Mouse (Mus musculus): ENCODE data around the gene Mrpl2.

The Mrpl2 gene

GRCm38 (mm10) chr17:46645561-46646321 is at the start of gene Mrpl2, which contains the start of gene Klc4:
Gene Mrpl2, plus strand, starts transcription at chr17:46646229.
Gene Klc4, minus strand, starts transcription at chr17:46646022.
- DNase-seq, result peak; percentile 97 to 98

- DNase-seq, result no peak
These were observed 48.1 kb upstream of the Mrpl2 start for GRCm38 (mm10) chr17:46597956-46598355.

GRCm38 (mm10) chr17:46598963-46599362 is 47.1 kb upstream of the Mrpl2 start:
- DNase-seq, result no peak

- no peak for DNase-seq
These were observed 45.5 kb upstream of the Mrpl2 start for GRCm38 (mm10) chr17:46600569-46600968.

GRCm38 (mm10) chr17:46602212-46602611 is 43.8 kb upstream of the Mrpl2 start:
- DNase-seq, result no peak

- DNase-seq, result no peak
These were observed 42.8 kb upstream of the Mrpl2 start for GRCm38 (mm10) chr17:46603229-46603628.

- no peak for DNase-seq
These were observed 40.9 kb upstream of the Mrpl2 start for GRCm38 (mm10) chr17:46605126-46605525.

GRCm38 (mm10) chr17:46605987-46606386 is 40.0 kb upstream of the Mrpl2 start:
- no peak for DNase-seq

GRCm38 (mm10) chr17:46609721-46610514 is 36.1 kb upstream of the Mrpl2 start:
- DNase-seq, result no peak

GRCm38 (mm10) chr17:46611316-46611715 is 34.7 kb upstream of the Mrpl2 start:
- no peak for DNase-seq

- DNase-seq, result no peak
These were observed 33.8 kb upstream of the Mrpl2 start for GRCm38 (mm10) chr17:46612189-46612588.

- no peak for DNase-seq
These were observed 33.2 kb upstream of the Mrpl2 start for GRCm38 (mm10) chr17:46612820-46613219.

- DNase-seq, result no peak
These were observed 32.8 kb upstream of the Mrpl2 start for GRCm38 (mm10) chr17:46613229-46613628.

- DNase-seq, result no peak
These were observed 28.2 kb upstream of the Mrpl2 start for GRCm38 (mm10) chr17:46617799-46618198.

- no peak for DNase-seq
These were observed 27.6 kb upstream of the Mrpl2 start for GRCm38 (mm10) chr17:46618394-46618768.

- no peak for DNase-seq
These were observed 27.0 kb upstream of the Mrpl2 start for GRCm38 (mm10) chr17:46618769-46619682.

- no peak for DNase-seq
These were observed 26.2 kb upstream of the Mrpl2 start for GRCm38 (mm10) chr17:46619683-46620357.

- DNase-seq, result no peak
These were observed 24.7 kb upstream of the Mrpl2 start for GRCm38 (mm10) chr17:46621324-46621723.

- DNase-seq, result no peak
These were observed 23.8 kb upstream of the Mrpl2 start for GRCm38 (mm10) chr17:46622269-46622668.

GRCm38 (mm10) chr17:46623819-46624557 is 22.0 kb upstream of the Mrpl2 start:
- DNase-seq, result no peak

GRCm38 (mm10) chr17:46624598-46624997 is 21.4 kb upstream of the Mrpl2 start:
- no peak for DNase-seq

- DNase-seq, result no peak
These were observed 18.6 kb upstream of the Mrpl2 start for GRCm38 (mm10) chr17:46627409-46627808.

All from spleen, adult 18-20 months (tissue).